Mouse (Mus musculus) adrenal gland, postnatal 25 days (tissue): ENCODE measurements at regions not wholly inside any gene's neighbourhood (a gene's known extent, or its start where the extent isn't known, plus 50 kb on each side); places are given as distances from the start of the nearest gene placed in this dataset.

ENCODE experiments used
- DNase-seq: peaks from one replicate; pipeline ENCODE4 v3.0.0; 2021; ENCODE audit warnings: mixed read lengths

- no peak for DNase-seq
Observed at GRCm38 (mm10) chr2:134126988-134127387, 427.2 kb downstream of the Hao1 start.

GRCm38 (mm10) chr2:134107286-134107685, 446.9 kb downstream of the Hao1 start:
- DNase-seq, result no peak

DNA sequence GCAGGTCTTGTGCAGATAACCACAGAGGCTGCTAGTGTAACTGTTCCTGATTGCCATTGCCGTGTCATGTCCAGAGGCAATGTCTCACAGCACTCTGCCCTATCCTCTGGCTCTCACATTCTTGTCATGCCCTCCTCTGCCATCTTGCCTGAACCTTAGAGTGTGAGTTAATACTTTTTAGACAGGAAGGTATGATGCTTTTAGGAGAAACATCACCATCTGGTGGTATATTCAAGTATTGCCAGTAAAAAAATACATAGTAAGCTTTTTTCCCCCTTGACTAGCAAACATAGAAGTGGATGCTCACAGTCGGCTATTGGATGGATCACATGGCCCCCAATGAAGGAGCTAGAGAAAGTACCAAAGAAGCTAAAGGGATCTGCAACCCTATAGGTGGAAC, 465.8 kb downstream of the Hao1 start:
- DNase-seq, result no peak

DNA sequence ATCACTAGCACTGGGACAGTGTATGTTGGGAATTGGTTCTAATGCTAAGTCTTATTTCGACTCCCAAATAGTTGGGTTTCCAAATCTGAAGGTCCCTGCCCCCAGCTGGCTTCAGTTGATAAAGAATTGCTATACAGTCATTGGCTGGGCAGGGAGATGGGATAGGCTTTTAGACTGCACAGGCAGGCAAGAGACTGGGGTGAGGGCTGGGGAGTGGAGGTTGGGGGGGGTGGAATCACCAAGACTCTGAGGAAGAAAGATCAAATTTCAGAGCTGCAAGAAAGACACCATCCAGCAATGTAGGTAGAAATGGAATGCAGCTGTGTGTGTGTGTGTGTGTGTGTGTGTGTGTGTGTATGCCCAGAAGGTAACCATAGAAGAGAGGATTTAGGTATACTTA, 474.0 kb downstream of the Hao1 start:
- no peak for DNase-seq

DNA sequence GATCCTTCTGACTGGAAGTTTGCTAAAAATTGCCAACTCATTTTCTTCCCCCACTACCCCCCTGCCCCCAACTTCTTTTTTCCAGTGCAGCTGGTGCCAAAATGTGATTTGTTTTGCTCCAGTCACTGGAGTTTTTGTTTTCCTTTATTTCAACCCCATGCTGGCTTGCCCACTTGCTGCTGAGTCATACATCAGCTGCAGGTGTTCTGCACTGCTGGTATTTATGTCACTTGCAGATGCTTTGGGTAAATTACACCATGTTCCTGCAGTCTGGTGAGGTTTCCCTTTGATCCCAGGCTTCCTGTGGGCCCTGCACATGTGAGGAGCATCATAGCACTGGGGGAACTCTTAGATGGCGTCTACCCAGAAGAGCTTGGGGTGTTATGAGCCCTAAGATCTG, 476.2 kb downstream of the Hao1 start:
- DNase-seq, result no peak

- DNase-seq, result no peak
Observed at GRCm38 (mm10) chr2:134067910-134068335, 486.2 kb downstream of the Hao1 start.

DNA sequence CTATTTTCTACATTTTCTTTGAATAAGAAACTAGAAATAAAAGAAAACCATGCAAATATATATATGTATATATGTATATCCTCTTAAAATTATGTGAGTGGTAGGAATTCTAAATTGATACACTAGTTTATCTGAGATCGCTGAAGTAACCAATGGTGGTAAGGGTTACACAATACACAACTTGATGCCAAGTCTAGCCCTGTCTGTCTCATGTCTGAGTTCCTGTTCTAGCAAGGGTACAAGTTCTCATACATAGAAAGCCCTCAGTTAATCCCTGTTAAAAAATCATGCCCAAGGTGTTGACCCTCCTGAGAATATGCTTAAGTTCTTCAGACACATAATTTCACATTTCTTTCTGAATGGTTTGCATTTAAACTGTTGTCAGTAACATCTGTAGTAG, 486.8 kb downstream of the Hao1 start:
- no peak for DNase-seq

- no peak for DNase-seq
Observed at GRCm38 (mm10) chr2:134059916-134060618, 494.1 kb downstream of the Hao1 start.

DNA sequence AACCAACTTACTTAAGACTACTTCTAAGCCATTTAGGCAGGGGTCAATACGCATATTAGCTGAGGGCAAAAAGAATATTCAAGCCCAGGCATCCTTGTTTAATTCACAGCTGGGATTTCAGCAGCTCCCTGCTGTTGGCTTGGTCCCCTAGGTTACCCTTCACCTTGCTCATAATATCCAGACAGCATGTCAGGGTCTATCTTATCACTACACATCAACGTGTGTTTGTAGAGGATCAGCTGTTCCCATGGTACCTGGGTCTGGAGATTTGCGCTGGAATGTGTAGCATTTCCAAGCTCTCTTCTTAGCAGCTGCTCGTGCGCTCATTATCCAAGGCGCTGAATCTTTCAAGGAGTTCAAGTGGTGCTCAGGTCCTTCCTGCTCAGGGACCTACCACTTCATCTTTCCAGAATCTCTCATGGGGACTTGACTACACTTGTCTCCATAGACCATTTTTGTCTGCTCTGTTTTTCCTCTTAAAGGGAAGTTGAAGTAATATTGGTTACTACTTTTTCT, 484.5 kb downstream of the Bmp2 start:
- no peak for DNase-seq

DNA sequence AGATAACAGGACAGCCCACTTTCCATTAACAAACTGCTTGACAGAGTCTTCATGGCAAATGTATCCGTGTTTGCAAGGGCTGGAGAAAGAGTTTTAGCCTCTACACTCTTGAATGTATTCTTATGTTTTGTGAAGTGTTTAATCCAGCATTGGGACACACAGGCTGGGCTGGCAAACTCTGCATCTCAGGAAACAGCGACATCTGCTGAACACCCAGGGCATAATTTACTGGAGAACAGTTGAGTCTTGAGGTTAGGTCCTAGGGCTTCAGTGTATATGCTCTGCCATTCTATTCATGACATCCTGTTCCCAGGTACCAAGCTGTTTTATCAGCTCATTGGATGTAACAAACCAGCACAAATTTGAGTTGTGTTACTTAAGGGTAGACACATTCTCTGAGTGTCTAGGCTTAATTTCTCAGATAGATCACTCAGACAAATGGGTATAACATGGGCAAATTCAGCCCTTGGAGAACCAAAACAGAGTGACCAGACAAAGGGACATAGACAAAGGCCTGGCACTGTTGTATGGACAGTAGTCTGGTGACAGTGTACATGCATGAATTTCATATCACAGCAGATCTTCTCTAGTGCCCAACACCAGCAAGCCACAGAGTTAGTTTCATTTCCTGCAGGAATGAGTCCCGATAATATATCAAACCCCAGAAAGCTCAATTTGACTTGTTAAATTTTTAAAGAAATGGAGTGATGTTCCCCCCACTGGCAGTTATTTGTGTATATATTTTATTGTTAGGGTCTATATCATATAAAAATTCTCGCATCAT, 477.9 kb downstream of the Bmp2 start:
- peak; percentile 50 for DNase-seq

GRCm38 (mm10) chr2:134029153-134029552, 477.2 kb downstream of the Bmp2 start:
- no peak for DNase-seq

DNA sequence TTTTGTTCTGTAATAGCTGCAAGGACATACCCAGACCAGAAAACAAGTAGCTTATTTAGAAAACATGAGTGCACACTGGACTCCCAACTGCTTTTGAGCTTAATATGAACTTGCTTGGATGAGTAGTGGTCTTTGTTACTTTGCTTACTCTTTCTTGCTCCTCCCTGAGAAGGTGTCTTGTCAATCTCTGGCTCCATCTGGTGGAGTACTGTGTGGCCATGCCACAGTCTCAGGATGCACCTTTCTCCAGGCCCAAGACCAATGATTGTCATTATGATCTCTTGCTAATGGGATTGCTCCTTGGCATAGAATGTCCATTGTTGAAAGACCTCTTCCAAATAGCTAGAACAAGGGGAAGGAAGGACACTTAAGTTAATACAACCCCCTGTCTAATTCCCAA, 465.1 kb downstream of the Bmp2 start:
- DNase-seq, result peak; percentile 4

DNA sequence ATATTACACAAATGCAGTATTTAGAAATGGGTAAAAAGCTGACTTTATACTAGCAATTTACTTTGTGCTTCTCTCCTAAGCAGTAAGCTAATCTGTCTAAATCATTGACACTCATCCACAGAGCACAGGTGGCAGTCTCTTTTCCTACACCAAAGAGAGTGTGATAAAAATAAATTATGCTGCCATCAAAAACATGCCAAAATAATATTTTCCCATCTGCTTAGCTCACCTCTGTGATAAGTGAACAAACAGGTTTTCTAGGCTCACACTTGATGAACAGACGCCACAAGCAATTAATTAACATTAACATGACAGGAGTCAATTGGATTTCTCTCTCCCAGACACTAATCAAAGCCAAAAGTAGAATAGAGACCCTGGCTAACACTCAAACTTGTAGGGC, 451.2 kb downstream of the Bmp2 start:
- DNase-seq, result no peak

DNA sequence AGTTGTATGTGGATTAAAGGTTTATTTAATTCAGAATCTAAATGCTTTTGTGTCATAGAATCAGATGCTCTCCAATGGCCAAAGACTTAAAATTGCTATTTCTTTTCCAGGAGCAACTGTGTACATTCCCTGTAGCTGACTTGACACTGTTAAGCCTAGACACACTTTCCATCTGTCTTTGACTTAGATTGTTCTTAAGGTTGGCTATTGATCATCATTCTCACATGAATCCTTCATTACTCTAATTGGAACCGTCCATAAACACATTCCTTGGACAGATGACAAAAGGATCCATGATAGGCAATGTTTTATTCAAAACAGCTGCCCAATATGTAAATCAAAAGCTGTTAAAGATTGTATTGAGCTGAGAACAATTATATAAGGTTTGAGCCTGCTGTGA, 442.8 kb downstream of the Bmp2 start:
- DNase-seq, result no peak

DNA sequence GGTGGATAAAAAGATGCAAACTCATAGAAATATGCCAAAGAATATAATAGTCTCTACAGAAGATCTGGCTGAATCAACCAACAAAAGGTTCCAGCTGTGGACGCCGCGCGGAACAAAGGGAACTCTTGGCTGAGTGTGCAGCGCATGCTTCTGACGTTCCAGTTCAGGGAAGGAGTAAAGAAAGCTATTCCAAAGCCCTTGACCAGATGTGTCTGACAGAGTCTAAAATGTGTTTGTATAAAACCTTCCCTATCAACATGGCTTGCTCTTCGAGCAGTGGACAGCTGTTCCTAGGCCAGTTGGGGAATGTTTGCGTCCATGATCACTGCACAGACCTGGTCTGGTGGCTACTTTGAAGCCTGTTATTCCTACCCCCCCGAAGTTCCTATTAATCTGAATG, 442.4 kb downstream of the Bmp2 start:
- DNase-seq, result no peak

DNA sequence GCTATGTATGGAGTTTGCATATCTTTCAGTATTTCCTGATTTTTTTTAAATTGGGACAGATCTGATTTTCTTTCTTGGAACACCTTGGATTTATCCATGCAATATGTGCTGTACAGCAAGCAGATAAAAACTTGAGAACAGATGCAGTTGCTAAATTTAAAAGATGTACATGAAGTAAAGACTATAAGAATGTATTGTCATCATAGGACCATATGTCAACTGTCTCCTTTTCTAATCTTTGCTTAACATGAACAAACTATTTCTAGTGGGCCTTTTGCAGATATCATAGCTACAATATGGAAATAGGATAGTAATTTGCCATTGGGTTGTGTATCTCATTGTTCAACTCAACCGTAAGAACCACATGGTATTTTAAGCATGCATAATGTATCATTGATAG, 435.7 kb downstream of the Bmp2 start:
- DNase-seq, result no peak
